Mouse (Mus musculus) spleen, adult 2 months (tissue): ENCODE data around the gene Nmnat1. TPM values are rescaled to one million over a fixed set of nuclear protein-coding genes. Genes with fewer than 3 reads are reported as not detected.
"Not testable (repeated sequence)": the region's sequence is repeated elsewhere in the genome, so short reads cannot be mapped to it uniquely, and the experiment has no call there.

Source experiments
- DNase-seq, 2 experiments: peaks; one replicate each; pipeline versions ENCODE4 v3.0.0 to v3.0.0-alpha.2; 2012 to 2021; ENCODE audit warnings: low spot score in 2 of 2, low read depth in 1 of 2
- H3K27ac ChIP-seq: fragments of 200-500 bp; 2 replicates; pipeline ENCODE4 v1.5.1; 2012; ENCODE audit warnings: low read length, inconsistent platforms; ENCODE audit not compliant: insufficient read depth
- H3K27me3 ChIP-seq: fragments of 200-500 bp; 2 replicates; pipeline ENCODE4 v1.6.1; 2012; ENCODE audit warnings: mild to moderate bottlenecking, moderate library complexity, low read length, inconsistent platforms; ENCODE audit not compliant: control insufficient read depth, insufficient read depth
- H3K36me3 ChIP-seq: fragments of 200-500 bp; 2 replicates; pipeline ENCODE4 v1.6.1; 2012; ENCODE audit warnings: mild to moderate bottlenecking, low read length, inconsistent platforms; ENCODE audit not compliant: control insufficient read depth, insufficient read depth
- H3K4me1 ChIP-seq: fragments of 200-500 bp; 2 replicates; pipeline ENCODE4 v1.6.1; 2011; ENCODE audit warnings: inconsistent platforms; ENCODE audit not compliant: control insufficient read depth, insufficient read depth, insufficient read length
- H3K4me3 ChIP-seq: fragments of 200-500 bp; 2 replicates; pipeline ENCODE4 v1.5.1; 2011; ENCODE audit warnings: mild to moderate bottlenecking, inconsistent platforms; ENCODE audit not compliant: insufficient read depth, insufficient read length; ENCODE audit errors: extremely low read depth
- CTCF ChIP-seq: fragments of 200-500 bp; IDR thresholded peaks from 2 replicates; pipeline ENCODE4 v1.5.1; 2011; ENCODE audit warnings: mild to moderate bottlenecking, inconsistent platforms; ENCODE audit not compliant: insufficient read depth, insufficient read length, insufficient replicate concordance; ENCODE audit errors: extremely low read depth
- POLR2A ChIP-seq: fragments of 200-500 bp; IDR thresholded peaks from 2 replicates; pipeline ENCODE4 v1.6.1; 2011; ENCODE audit warnings: low read depth, low read length, inconsistent platforms
- WGBS: fragments of 180-500 bp; shearing (Covaris S2); methylation state at CpG from one replicate; pipeline ENCODE4 v1.1.7; 2018; 5-methylcytosine and 5-hydroxymethylcytosine counted together
- polyA plus RNA-seq: library from polyadenylated mRNA; depleted of rRNA; stranded (reverse); fragments of >200 nt; gene quantifications from 2 replicates; pipeline ENCODE4 v1.2.3, GENCODE M21; 2012

Gene Nmnat1
- polyA plus RNA-seq, 1 experiment: 4.2 TPM

DNA sequence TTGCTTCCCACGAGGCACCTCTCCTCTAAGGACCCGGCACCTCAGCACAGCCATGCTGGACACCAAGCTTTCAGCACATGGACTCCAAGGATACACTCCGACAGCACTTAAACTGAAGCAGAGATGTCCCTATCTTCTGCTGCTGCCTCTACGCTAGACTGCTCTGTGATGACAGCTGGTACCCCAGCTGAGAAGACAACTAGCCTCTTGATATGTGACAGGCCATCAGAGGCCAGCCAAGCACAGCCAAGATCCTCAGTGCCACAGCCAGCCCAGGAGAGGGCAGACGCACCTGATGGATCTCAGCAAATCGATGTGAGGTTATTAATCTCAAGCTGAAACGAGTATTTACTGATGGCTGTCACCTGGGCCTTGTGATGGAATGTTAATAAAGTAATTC, 9.9 kb downstream of the Nmnat1 start:
- TF ChIP-seq CTCF (no peak), POLR2A (no peak)
- no peak overlapping the region for H3K4me3 ChIP-seq
- 82% methylated on average over 7 of the region's 7 CpGs for WGBS
- no peaks in the 10 kb centered on the region for H3K27me3 ChIP-seq
- H3K27ac ChIP-seq: no peak overlapping the region
- H3K36me3 ChIP-seq: peaks cover 2% of the 10 kb centered on the region
- DNase-seq: no peak
- H3K4me1 ChIP-seq: no peaks in the 10 kb centered on the region; the same call in 1 of the 2 replicates

DNA sequence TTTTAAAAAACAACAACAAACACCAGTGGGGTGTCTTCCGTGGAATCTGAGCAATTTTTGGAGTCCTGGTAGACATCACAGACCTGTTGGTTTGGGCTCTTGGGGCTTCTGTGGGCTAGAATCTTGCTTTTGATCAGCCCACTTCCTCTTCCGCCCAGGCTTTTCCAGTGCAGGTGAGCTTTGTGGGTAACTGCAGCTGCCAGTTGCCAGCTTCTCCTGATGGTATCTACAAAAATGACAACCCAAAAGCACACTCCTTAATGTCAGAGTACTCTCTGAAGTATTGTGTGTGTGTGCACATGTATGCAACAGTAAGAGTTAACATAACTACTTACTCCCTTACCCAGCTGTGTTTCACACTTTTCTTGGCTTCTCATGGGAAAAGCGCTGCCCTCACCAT, 15.4 kb downstream of the Nmnat1 start:
- Histone ChIP-seq H3K4me1 (peaks cover 2% of the 10 kb centered on the region; the same call in 1 of the 2 replicates), H3K36me3 (peaks cover 4% of the 10 kb centered on the region), H3K27me3 (no peaks in the 10 kb centered on the region), H3K27ac (no peak overlapping the region), H3K4me3 (no peak overlapping the region)
- TF ChIP-seq CTCF (no peak), POLR2A (no peak)
- 43% methylated on average over 3 of the region's 3 CpGs for WGBS
- peak; percentile 31 to 35 for DNase-seq

DNA sequence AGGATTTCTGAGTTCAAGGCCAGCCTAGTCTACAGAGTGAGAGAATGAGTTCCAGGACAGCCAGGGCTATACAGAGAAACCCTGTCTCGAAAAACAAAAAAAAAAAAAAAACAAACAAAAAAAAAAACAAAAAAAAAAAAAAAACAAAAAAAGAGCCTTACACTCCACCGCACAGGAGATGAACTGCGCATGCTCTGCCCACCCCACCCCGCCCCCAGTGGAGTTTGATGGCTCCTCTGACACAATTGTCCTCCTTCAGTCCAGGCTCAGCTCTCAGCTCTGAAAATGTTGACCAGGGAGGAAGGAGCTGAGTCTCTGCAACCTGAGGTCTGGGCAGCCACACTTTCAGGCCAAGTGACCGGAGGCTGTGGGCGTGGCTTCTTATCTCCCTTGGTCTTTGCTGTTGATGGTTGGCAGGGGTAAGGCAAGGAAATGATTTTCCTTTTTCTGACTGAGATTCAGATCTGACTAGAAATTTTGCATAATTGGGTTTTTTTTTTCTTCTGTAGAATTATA, 21.5 kb downstream of the Nmnat1 start:
- Histone ChIP-seq H3K27me3 (no peaks in the 10 kb centered on the region), H3K4me1 (no peaks in the 10 kb centered on the region), H3K36me3 (no peaks in the 10 kb centered on the region), H3K27ac (no peak overlapping the region), H3K4me3 (no peak overlapping the region)
- WGBS: 89% methylated on average over 6 of the region's 6 CpGs
- TF ChIP-seq POLR2A: no peak
- TF ChIP-seq CTCF: no peak
- DNase-seq: no peak

DNA sequence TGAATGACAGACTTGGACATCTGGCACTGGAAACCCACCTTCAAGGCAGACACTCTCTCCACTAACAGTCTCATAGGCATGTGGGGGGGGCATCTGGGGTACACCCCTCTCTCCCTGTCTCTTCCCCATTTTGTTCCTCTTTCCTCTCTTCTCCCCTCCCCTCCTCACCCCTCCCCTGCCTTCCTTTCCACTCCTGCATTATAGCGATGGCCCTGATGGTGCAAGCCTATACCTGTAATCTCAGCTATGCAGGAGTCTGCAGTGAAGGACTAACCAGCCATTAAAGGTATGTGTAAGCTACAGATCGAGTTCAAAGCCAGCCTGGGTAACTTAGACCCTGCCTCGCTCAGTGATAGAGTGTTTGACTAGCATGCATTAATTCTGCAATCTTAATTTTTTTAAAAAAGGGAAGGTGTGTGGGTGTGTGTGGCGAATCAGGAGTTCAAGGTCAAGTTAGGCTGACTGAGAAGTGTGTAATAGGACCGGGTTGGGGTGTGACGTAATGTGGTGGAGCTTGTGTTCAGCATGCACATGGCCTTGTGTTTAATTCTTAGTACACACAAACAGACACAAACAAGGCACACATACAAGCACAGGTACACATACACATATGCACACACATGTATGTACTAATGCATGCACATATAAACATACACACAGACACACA, 22.6 kb downstream of the Nmnat1 start:
- no peak overlapping the region for H3K27ac ChIP-seq
- H3K4me1 ChIP-seq: no peaks in the 10 kb centered on the region
- no peaks in the 10 kb centered on the region for H3K27me3 ChIP-seq
- WGBS: 54% methylated on average over 6 of the region's 6 CpGs
- DNase-seq: no peak
- no peaks in the 10 kb centered on the region for H3K36me3 ChIP-seq
- H3K4me3 ChIP-seq: no peak overlapping the region
- TF ChIP-seq POLR2A: no peak
- TF ChIP-seq CTCF: no peak

DNA sequence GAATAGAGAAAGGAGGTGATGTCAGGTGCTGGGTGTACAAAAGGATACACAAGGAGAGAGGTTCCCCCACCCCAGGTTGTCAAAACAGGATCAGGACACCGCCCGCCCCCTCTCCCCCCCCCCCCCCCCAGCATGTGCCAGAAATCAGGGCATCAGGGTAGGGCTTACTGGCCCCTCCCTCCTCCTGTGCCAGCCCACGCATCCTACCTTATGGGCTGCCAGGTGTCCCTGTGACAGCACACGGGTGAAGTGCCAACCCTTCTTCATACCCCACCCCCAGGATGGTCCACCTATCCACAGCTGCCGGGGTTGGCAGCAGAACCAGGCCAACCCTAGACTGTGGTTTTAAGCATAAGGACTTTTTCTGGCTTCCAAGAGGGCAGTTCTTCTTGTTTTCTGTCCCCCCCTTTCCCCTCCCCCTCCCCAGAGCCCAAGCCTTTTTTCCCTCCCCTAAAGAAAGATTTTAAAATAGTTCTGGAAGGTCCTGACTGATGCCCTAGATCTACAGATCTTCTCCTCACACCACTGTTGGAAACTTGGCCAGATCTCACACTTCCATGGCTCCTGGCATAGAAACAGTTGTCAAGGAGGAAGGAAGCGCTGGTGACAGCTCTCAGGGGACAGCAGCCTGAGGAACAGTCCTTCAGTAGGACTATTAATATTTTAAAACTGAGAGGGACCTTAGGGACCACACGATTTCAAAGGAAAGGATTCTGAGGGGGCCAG, 23.3 kb downstream of the Nmnat1 start:
- Histone ChIP-seq H3K4me1 (no peaks in the 10 kb centered on the region), H3K27ac (no peak overlapping the region), H3K36me3 (no peaks in the 10 kb centered on the region), H3K4me3 (no peak overlapping the region), H3K27me3 (no peaks in the 10 kb centered on the region)
- 36% methylated on average over 6 of the region's 7 CpGs for WGBS
- TF ChIP-seq CTCF: no peak
- TF ChIP-seq POLR2A: no peak
- DNase-seq: no peak

DNA sequence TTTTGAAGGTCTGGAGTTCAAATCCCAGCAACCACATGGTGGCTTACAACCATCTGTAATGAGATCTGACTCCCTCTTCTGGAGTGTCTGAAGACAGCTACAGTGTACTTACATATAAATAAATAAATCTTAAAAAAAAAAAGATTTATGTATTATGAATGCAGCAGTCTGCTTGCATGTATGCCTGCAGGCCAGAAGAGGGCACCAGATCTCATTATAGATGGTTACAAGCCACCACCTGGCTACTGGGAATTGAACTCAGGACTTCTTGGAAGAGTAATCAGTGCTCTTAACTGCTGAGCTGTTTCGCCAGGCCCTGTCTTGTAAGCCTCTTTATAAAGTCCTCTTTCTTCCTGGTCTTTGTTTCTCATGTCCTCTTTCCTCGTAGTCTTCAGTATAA, 24.5 kb downstream of the Nmnat1 start:
- H3K4me1 ChIP-seq, H3K36me3 ChIP-seq, H3K27ac ChIP-seq, H3K4me3 ChIP-seq, H3K27me3 ChIP-seq, DNase-seq: not testable (repeated sequence)
- 89% methylated on average over 2 of the region's 2 CpGs for WGBS

DNA sequence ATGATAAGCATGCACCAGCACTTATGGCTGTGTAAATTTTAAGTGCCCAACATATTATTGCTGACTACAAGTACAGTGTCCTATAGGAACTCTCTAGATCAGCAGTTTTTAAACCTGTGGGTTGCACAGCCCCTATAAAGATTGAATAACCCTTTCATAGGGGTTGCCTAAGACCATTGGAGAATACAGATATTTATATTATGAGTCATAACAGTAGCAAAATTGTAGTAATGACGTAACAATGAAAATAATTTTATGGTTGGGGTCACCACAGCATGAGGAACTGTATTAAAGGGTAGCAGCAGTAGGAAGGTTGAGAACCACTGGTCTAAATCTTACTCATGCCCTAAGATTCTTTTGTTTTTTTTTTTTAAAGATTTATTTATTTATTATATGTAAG, 25.6 kb downstream of the Nmnat1 start:
- no peaks in the 10 kb centered on the region for H3K27me3 ChIP-seq
- no peak for DNase-seq
- whole genome bisulfite sequencing: 74% methylated on average over 1 of the region's 1 CpGs
- H3K36me3 ChIP-seq: no peaks in the 10 kb centered on the region
- H3K4me1 ChIP-seq: no peaks in the 10 kb centered on the region
- no peak overlapping the region for H3K27ac ChIP-seq
- H3K4me3 ChIP-seq: no peak overlapping the region
- no peak for TF ChIP-seq CTCF
- no peak for TF ChIP-seq POLR2A
